Comparison of ENCODE assay signal across 26 mouse cellular contexts in genomic region chr9:27511161-27511560, GRCm38 (mm10).
DNase-seq lines count a peak whose midpoint lies in the region; ATAC-seq and TF ChIP-seq lines count a peak whose summit lies in the region.
"Had no signal": no experiment of that assay in that cellular context is flagged by ENCODE, and none has a peak within 500 bp of the region (broad histone marks: within the 10 kb centered on the region; RNA-seq: fewer than 3 reads in every experiment).

No protein-coding gene starts in this region.

- intact Hi-C loops in left cerebral cortex, postnatal 4 days (cut with DNase I): no loop called here
- intact Hi-C loops in left cerebral cortex, adult 2 months (cut with DNase I): loop anchor here (2.0 to 5.0 kb wide), 2 partner anchors 56 to 74 kb away; no protein-coding TSS in a partner anchor

- no peak for TF ChIP-seq CTCF in left cerebral cortex, adult 2 months (IDR thresholded peaks at IDR 0.05)

- no peak overlapping the region for H3K4me3 ChIP-seq in left cerebral cortex, adult 2 months
- H3K4me3 ChIP-seq: embryonic facial prominence, embryonic 15.5 days; forebrain, embryonic 15.5 days; gastrocnemius, adult 2 months; heart, embryonic 15.5 days; limb, embryonic 15.5 days; midbrain, embryonic 12.5 days; neural tube, embryonic 15.5 days had no signal

- ATAC-seq in frontal cortex, adult (ENCODE audit: low TSS enrichment): peak; percentile 78
- ATAC-seq: forebrain, embryonic 15.5 days; inflammation-experienced regulatory T-cells, adult 6 months had no signal

- H3K27ac ChIP-seq in left cerebral cortex, adult 2 months: peak overlapping the region; percentile 57; the same call in 1 of the 2 replicates
- H3K27ac ChIP-seq: embryonic facial prominence, embryonic 15.5 days; forebrain, embryonic 15.5 days; gastrocnemius, adult 2 months; heart, embryonic 15.5 days; hindbrain, embryonic 14.5 days; limb, embryonic 15.5 days; liver, embryonic 14.5 days; midbrain, embryonic 12.5 days; neural tube, embryonic 15.5 days had no signal

- no peak for DNase-seq in frontal cortex, postnatal 10 days (ENCODE audit: low spot score in 2 of 2)
- DNase-seq in left cerebral cortex, adult 11 months (ENCODE audit: low spot score): peak; percentile 51
- DNase-seq in left cerebral cortex, postnatal 4 days: no peak
- peak; percentile 27 to 53 for DNase-seq in left cerebral cortex, adult 2 months (ENCODE audit: extremely low spot score in 1 of 2, low spot score in 2 of 2)
- DNase-seq in right cerebral cortex, postnatal 36 days (ENCODE audit: low spot score in 2 of 2): peak; percentile 48 to 66
- DNase-seq in embryo, embryonic 10.5 days (ENCODE audit: low spot score): no peak
- no peak for DNase-seq in MN1 (ENCODE audit: low spot score)
- DNase-seq: adrenal gland, postnatal 14 days; cerebellum, adult 9-10 months; gastrocnemius, adult 2 months; heart, postnatal 36 days; kidney, adult 18-20 months; kidney, postnatal 10 days; lung, embryonic 14.5 days; thymus, adult 18-20 months; thymus, postnatal 36 days had no signal

Comparison
In these comparisons a context has a peak if more than half of its experiments do, and no peak if none do; other contexts are left out.
1. DNase-seq: peak in left cerebral cortex, adult 11 months (single experiment), left cerebral cortex, adult 2 months (2 of 2) and right cerebral cortex, postnatal 36 days (2 of 2); none in frontal cortex, postnatal 10 days (0 of 2), left cerebral cortex, postnatal 4 days (single experiment), embryo, embryonic 10.5 days (single experiment) and MN1 (single experiment).